Mouse (Mus musculus) small intestine, adult 2 months (tissue): ENCODE results near the gene Map6d1. TPM values are rescaled to one million over a fixed set of nuclear protein-coding genes. Genes with fewer than 3 reads are reported as not detected.

ENCODE experiments used
- H3K27ac ChIP-seq: fragments of 200-500 bp; 2 replicates; pipeline ENCODE4 v1.5.1; 2012; ENCODE audit warnings: low read depth, low read length, control low read depth, inconsistent platforms; ENCODE audit not compliant: insufficient read depth
- H3K27me3 ChIP-seq: fragments of 200-500 bp; 2 replicates; pipeline ENCODE4 v1.6.1; 2012; ENCODE audit warnings: mild to moderate bottlenecking, moderate library complexity, low read length, inconsistent platforms; ENCODE audit not compliant: control insufficient read depth, insufficient read depth
- H3K36me3 ChIP-seq: fragments of 200-500 bp; 2 replicates; pipeline ENCODE4 v1.6.1; 2012; ENCODE audit warnings: mild to moderate bottlenecking, low read length, control low read depth, inconsistent platforms; ENCODE audit not compliant: control insufficient read depth, insufficient read depth
- H3K4me1 ChIP-seq: fragments of 200-500 bp; 2 replicates; pipeline ENCODE4 v1.6.1; 2012; ENCODE audit warnings: low read length, inconsistent platforms, mixed read lengths; ENCODE audit not compliant: control insufficient read depth, insufficient read depth, insufficient read length
- H3K4me3 ChIP-seq: fragments of 200-500 bp; 2 replicates; pipeline ENCODE4 v1.5.1; 2012; ENCODE audit warnings: low read depth, mild to moderate bottlenecking, control low read depth, inconsistent platforms, low read length, moderate library complexity
- CTCF ChIP-seq: fragments of 200-500 bp; IDR thresholded peaks from 2 replicates; pipeline ENCODE4 v1.5.1; 2012; ENCODE audit warnings: low read depth, mild to moderate bottlenecking, control low read depth, inconsistent platforms, low read length, moderate library complexity, mixed read lengths; ENCODE audit not compliant: insufficient replicate concordance, insufficient read length; ENCODE audit errors: extremely low read depth
- POLR2A ChIP-seq: fragments of 200-500 bp; IDR thresholded peaks from 2 replicates; pipeline ENCODE4 v1.6.1; 2012; ENCODE audit warnings: low read depth, mild to moderate bottlenecking, control low read depth, inconsistent platforms, low read length, moderate library complexity
- WGBS: fragments of 180-500 bp; shearing (Covaris S2); methylation state at CpG from one replicate; pipeline ENCODE4 v1.1.7; 2018; 5-methylcytosine and 5-hydroxymethylcytosine counted together
- polyA plus RNA-seq: library from polyadenylated mRNA; depleted of rRNA; stranded (reverse); fragments of >200 nt; gene quantifications from 2 replicates; pipeline ENCODE4 v1.2.3, GENCODE M21; 2012; rRNA removed

The Map6d1 gene
- polyA plus RNA-seq, 1 experiment = 0.05 TPM

DNA sequence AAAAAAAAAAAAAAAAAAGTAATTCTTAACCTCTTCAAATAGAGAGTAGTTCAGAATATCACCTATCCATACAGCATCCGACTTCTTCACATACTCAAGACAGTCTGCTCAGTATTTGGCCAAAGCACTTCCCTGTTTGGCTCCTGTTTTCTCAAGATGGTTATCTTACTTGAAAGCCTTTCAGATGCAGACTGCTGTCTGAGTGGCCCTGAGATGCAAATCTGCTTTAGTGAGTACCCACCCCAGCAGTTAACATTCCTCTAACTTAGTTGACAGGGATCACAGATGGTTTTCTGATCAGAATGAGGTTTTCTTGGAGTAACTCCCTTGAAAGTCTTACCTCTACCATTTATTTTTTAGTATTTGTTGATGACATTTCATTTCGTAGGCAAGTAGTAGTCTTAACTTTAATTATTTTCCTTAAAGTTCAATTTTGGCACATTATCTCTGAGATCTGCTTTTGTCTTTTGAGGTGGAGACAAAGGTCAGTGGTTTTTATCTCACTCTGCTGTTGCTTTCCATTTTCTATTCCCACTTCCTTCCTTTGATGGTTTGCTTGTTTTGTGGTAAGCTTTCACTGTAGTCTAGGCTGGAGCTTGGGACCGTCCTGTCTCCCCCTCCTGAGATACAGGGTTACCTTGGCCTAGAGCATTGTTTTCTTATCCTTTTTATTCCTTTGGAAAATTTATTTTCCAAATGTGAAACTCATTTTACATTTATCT is 49.8 kb downstream of the Map6d1 start:
- peaks cover 9% of the 10 kb centered on the region; the same call in 1 of the 2 replicates for H3K4me1 ChIP-seq
- TF ChIP-seq POLR2A = no peak
- TF ChIP-seq CTCF = no peak
- peaks cover 25% of the 10 kb centered on the region for H3K36me3 ChIP-seq
- H3K27ac ChIP-seq = no peak overlapping the region
- WGBS = 51% methylated on average over 3 of the region's 3 CpGs
- no peaks in the 10 kb centered on the region for H3K27me3 ChIP-seq
- H3K4me3 ChIP-seq = no peak overlapping the region

DNA sequence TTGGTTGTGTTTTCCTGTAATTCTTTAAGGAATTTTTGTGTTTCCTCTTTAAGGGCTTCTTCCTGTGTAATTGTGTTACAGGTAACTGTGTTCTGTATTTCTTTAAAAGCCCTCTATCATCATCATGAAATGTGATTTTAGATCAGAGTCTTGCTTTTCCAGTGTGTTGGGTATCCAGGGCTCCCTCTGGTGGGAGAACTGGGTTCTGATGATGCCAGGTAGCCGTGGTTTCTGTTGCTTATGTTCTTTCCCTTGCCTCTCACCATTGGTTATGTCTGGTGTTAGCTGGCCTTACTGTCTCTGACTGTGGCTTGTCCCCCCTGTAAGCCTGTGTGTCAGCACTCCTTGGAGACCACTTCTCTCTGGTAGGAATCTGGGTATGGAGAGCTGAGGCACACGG is 55.8 kb downstream of the Map6d1 start:
- H3K27me3 ChIP-seq = no peaks in the 10 kb centered on the region
- 56% methylated on average over 2 of the region's 2 CpGs for WGBS
- no peaks in the 10 kb centered on the region for H3K4me1 ChIP-seq
- peaks cover 22% of the 10 kb centered on the region for H3K36me3 ChIP-seq
- H3K27ac ChIP-seq = no peak overlapping the region
- no peak overlapping the region for H3K4me3 ChIP-seq
- TF ChIP-seq CTCF (peak; percentile 44; the same call in 1 of the 2 replicates), POLR2A (no peak)

Other genes with a start within 250 kb of the Map6d1 start
- 0.88 and 2.0 TPM in 2 replicates for gene Klhl24, start 143.8 kb downstream of the Map6d1 start, polyA plus RNA-seq
- 4.5 and 7.3 TPM in 2 replicates for gene Yeats2, start 100.3 kb downstream of the Map6d1 start, polyA plus RNA-seq
- gene Parl, start 61.0 kb upstream of the Map6d1 start, polyA plus RNA-seq = 13.4 and 21.8 TPM in 2 replicates
- gene Cyp2ab1, start 84.0 kb upstream of the Map6d1 start, polyA plus RNA-seq = 0.32 TPM in 1 of 2 replicates, not detected in the other
- 17.7 and 19.1 TPM in 2 replicates for gene Abcc5, start 185.0 kb upstream of the Map6d1 start, polyA plus RNA-seq